7 mouse cellular contexts compared by ENCODE assay signal in genomic region chr4:32983176-32984155, GRCm38 (mm10). TPM values are rescaled to one million over a fixed set of nuclear protein-coding genes. Genes with fewer than 3 reads are reported as not detected.
A peak's percentile ranks its signal among the peaks of the same experiment; 100 is the strongest.
DNase-seq lines count a peak whose midpoint lies in the region; ATAC-seq and TF ChIP-seq lines count a peak whose summit lies in the region.

No protein-coding gene starts in this region.

- H3K79me2 ChIP-seq in heart, adult 2 months (replicated peaks; ENCODE audit: control insufficient read depth, insufficient read depth, low read length): no peaks in the 10 kb centered on the region

- peak overlapping the region; percentile 85 for H3K4me3 ChIP-seq in embryonic facial prominence, embryonic 11.5 days (ENCODE audit: low read depth, low read length)
- peak overlapping the region; percentile 88 for H3K4me3 ChIP-seq in heart, adult 2 months
- H3K4me3 ChIP-seq in kidney, adult 2 months (ENCODE audit: insufficient read depth, low read depth, low read length): peak overlapping the region; percentile 100
- H3K4me3 ChIP-seq in limb, embryonic 13.5 days: peak overlapping the region; percentile 63
- H3K4me3 ChIP-seq in midbrain, embryonic 15.5 days: peak overlapping the region; percentile 68

- 1% methylated on average over 62 of the region's 94 CpGs for WGBS in embryonic facial prominence, embryonic 11.5 days
- WGBS in heart, adult 2 months: under 1% methylated on average over 84 of the region's 94 CpGs
- under 1% methylated on average over 81 of the region's 94 CpGs for WGBS in kidney, adult 2 months
- under 1% methylated on average over 64 of the region's 94 CpGs for WGBS in limb, embryonic 13.5 days
- under 1% methylated on average over 66 of the region's 94 CpGs for WGBS in midbrain, embryonic 15.5 days

- H3K27ac ChIP-seq in embryonic facial prominence, embryonic 11.5 days (replicated peaks; ENCODE audit: low read depth, low read length): peak overlapping the region; percentile 65
- peak overlapping the region; percentile 82 for H3K27ac ChIP-seq in heart, adult 2 months
- H3K27ac ChIP-seq in kidney, adult 2 months (ENCODE audit: insufficient read depth, low read depth, low read length): peak overlapping the region; percentile 98
- peak overlapping the region; percentile 73 for H3K27ac ChIP-seq in limb, embryonic 13.5 days
- peak overlapping the region; percentile 86 for H3K27ac ChIP-seq in midbrain, embryonic 15.5 days

- TF ChIP-seq EP300 in heart, adult 2 months (IDR thresholded peaks at IDR 0.05; ENCODE audit: insufficient read depth, low read depth, low read length): no peak

- peak; percentile 63 for ATAC-seq in embryonic facial prominence, embryonic 11.5 days (replicated peaks; ENCODE audit: insufficient number of reproducible peaks, low FRiP score, low TSS enrichment, low read depth)
- ATAC-seq in limb, embryonic 13.5 days (ENCODE audit: low FRiP score, low read depth): peak; percentile 67
- peak; percentile 74 for ATAC-seq in midbrain, embryonic 15.5 days (replicated peaks)

- H3K27me3 ChIP-seq in embryonic facial prominence, embryonic 11.5 days (ENCODE audit: control insufficient read depth, insufficient read depth, low read length): 0 out of 2 replicates have a peak, but pooled peaks cover 2% of the 10 kb centered on the region
- H3K27me3 ChIP-seq in heart, adult 2 months (ENCODE audit: control insufficient read depth, insufficient read depth, low read length): peaks cover 7% of the 10 kb centered on the region
- H3K27me3 ChIP-seq in kidney, adult 2 months (replicated peaks; ENCODE audit: control insufficient read depth, insufficient read depth, low read length): no peaks in the 10 kb centered on the region
- peaks cover 13% of the 10 kb centered on the region for H3K27me3 ChIP-seq in limb, embryonic 13.5 days
- H3K27me3 ChIP-seq in midbrain, embryonic 15.5 days (replicated peaks): no peaks in the 10 kb centered on the region

- peak; percentile 76 to 81 for DNase-seq in adrenal gland, postnatal 36 days
- DNase-seq in embryonic facial prominence, embryonic 11.5 days (ENCODE audit: low spot score): peak; percentile 57
- peak; percentile 76 to 80 for DNase-seq in heart, adult 2 months
- peak; percentile 85 for DNase-seq in kidney, adult 2 months
- DNase-seq in spleen, postnatal 10 days (ENCODE audit: low spot score in 2 of 2): peak; percentile 37 to 57

- intact Hi-C loops in heart, adult 2 months (cut with DNase I): loop anchor here (5.0 kb wide), 1 partner anchor 34 kb away; no protein-coding TSS in a partner anchor

- no peaks in the 10 kb centered on the region for H3K36me3 ChIP-seq in embryonic facial prominence, embryonic 11.5 days (replicated peaks; ENCODE audit: control insufficient read depth, insufficient read depth, low read depth, low read length)
- no peaks in the 10 kb centered on the region for H3K36me3 ChIP-seq in heart, adult 2 months (ENCODE audit: control insufficient read depth, insufficient read depth, low read length)
- no peaks in the 10 kb centered on the region for H3K36me3 ChIP-seq in kidney, adult 2 months (ENCODE audit: control insufficient read depth, insufficient read depth, low read length)
- no peaks in the 10 kb centered on the region for H3K36me3 ChIP-seq in limb, embryonic 13.5 days
- H3K36me3 ChIP-seq in midbrain, embryonic 15.5 days (replicated peaks): no peaks in the 10 kb centered on the region

- TF ChIP-seq POLR2A in heart, adult 2 months (IDR thresholded peaks at IDR 0.05; ENCODE audit: insufficient read depth, low read depth, low read length): no peak
- TF ChIP-seq POLR2A in kidney, adult 2 months (IDR thresholded peaks at IDR 0.05; ENCODE audit: low read depth, low read length): no peak

- no peak for TF ChIP-seq CTCF in heart, adult 2 months (IDR thresholded peaks at IDR 0.05)
- no peak for TF ChIP-seq CTCF in kidney, adult 2 months (conservative IDR thresholded peaks at IDR 0.05; ENCODE audit: insufficient read depth, insufficient read length, low read depth, low read length)

- H3K9me3 ChIP-seq in embryonic facial prominence, embryonic 11.5 days (replicated peaks; ENCODE audit: control insufficient read depth, low read length): no peaks in the 10 kb centered on the region
- H3K9me3 ChIP-seq in limb, embryonic 13.5 days: no peaks in the 10 kb centered on the region
- H3K9me3 ChIP-seq in midbrain, embryonic 15.5 days: no peaks in the 10 kb centered on the region

- H3K4me1 ChIP-seq in embryonic facial prominence, embryonic 11.5 days (ENCODE audit: control insufficient read depth, insufficient read depth, low read length): no peaks in the 10 kb centered on the region; the same call in 1 of the 2 replicates
- no peaks in the 10 kb centered on the region for H3K4me1 ChIP-seq in heart, adult 2 months (ENCODE audit: control insufficient read depth, insufficient read depth, low read length)
- no peaks in the 10 kb centered on the region; the same call in 1 of the 2 replicates for H3K4me1 ChIP-seq in kidney, adult 2 months (ENCODE audit: control insufficient read depth, insufficient read depth, low read length)
- H3K4me1 ChIP-seq in limb, embryonic 13.5 days: peaks cover 23% of the 10 kb centered on the region
- peaks cover 24% of the 10 kb centered on the region for H3K4me1 ChIP-seq in midbrain, embryonic 15.5 days

- H3K9ac ChIP-seq in embryonic facial prominence, embryonic 11.5 days (replicated peaks; ENCODE audit: low read length): peak overlapping the region; percentile 86
- peak overlapping the region; percentile 92 for H3K9ac ChIP-seq in heart, adult 2 months (ENCODE audit: low read depth, low read length)
- peak overlapping the region; percentile 78 for H3K9ac ChIP-seq in limb, embryonic 13.5 days
- H3K9ac ChIP-seq in midbrain, embryonic 15.5 days: peak overlapping the region; percentile 78

- H3K4me2 ChIP-seq in embryonic facial prominence, embryonic 11.5 days (ENCODE audit: low read depth, low read length): peak overlapping the region; percentile 99
- peak overlapping the region; percentile 99 for H3K4me2 ChIP-seq in limb, embryonic 13.5 days (replicated peaks)
- H3K4me2 ChIP-seq in midbrain, embryonic 15.5 days: peak overlapping the region; percentile 71

RNA-seq across cellular contexts. Expression of gene Rragd, which starts 0.6 kb away (rescaled TPM):
- 1 to 10 TPM; 7.9 to 10.0 TPM for total RNA-seq in adrenal gland, postnatal 36 days (2021)
- polyA plus RNA-seq in embryonic facial prominence, embryonic 11.5 days (2014; fragmentation: Nextera tagmentation; extraction: Ambion mirVana): 24.4 and 27.8 TPM in 2 replicates
- total RNA-seq in heart, adult 2 months (2021): 100 to 1,000 TPM in 1 of 2 experiments, 10 to 100 TPM in 1; 81.2 to 101 TPM
- polyA plus RNA-seq in heart, adult 2 months (2012; rRNA removed): 30.5 and 57.6 TPM in 2 replicates
- 14.3 and 18.9 TPM in 2 replicates for polyA plus RNA-seq in kidney, adult 2 months (2012; rRNA removed)
- polyA plus RNA-seq in limb, embryonic 13.5 days (2015; fragmentation: Nextera tagmentation; extraction: Ambion mirVana): 16.9 and 18.4 TPM in 2 replicates
- polyA plus RNA-seq in midbrain, embryonic 15.5 days (2015; fragmentation: Nextera tagmentation; extraction: Ambion mirVana): 31.3 and 32.2 TPM in 2 replicates

RNA-seq across cellular contexts. Expression of gene Ankrd6, which starts 32.8 kb away (rescaled TPM):
- 1 to 10 TPM; 1.6 to 3.1 TPM for total RNA-seq in adrenal gland, postnatal 36 days (2021)
- 11.3 and 13.1 TPM in 2 replicates for polyA plus RNA-seq in embryonic facial prominence, embryonic 11.5 days (2014; fragmentation: Nextera tagmentation; extraction: Ambion mirVana)
- 1 to 10 TPM; 4.1 to 4.9 TPM for total RNA-seq in heart, adult 2 months (2021)
- polyA plus RNA-seq in heart, adult 2 months (2012; rRNA removed): 1.1 TPM in 2 replicates
- polyA plus RNA-seq in kidney, adult 2 months (2012; rRNA removed): 0.71 and 1.1 TPM in 2 replicates
- 11.3 and 12.7 TPM in 2 replicates for polyA plus RNA-seq in limb, embryonic 13.5 days (2015; fragmentation: Nextera tagmentation; extraction: Ambion mirVana)
- 32.2 and 32.4 TPM in 2 replicates for polyA plus RNA-seq in midbrain, embryonic 15.5 days (2015; fragmentation: Nextera tagmentation; extraction: Ambion mirVana)

RNA-seq across cellular contexts. Expression of gene Ube2j1, which starts 47.8 kb away (rescaled TPM):
- 10 to 100 TPM; 74.0 to 86.9 TPM for total RNA-seq in adrenal gland, postnatal 36 days (2021)
- polyA plus RNA-seq in embryonic facial prominence, embryonic 11.5 days (2014; fragmentation: Nextera tagmentation; extraction: Ambion mirVana): 41.5 and 47.1 TPM in 2 replicates
- total RNA-seq in heart, adult 2 months (2021): 10 to 100 TPM; 40.8 to 41.9 TPM
- 14.1 and 20.1 TPM in 2 replicates for polyA plus RNA-seq in heart, adult 2 months (2012; rRNA removed)
- polyA plus RNA-seq in kidney, adult 2 months (2012; rRNA removed): 15.8 and 19.1 TPM in 2 replicates
- 38.7 and 39.9 TPM in 2 replicates for polyA plus RNA-seq in limb, embryonic 13.5 days (2015; fragmentation: Nextera tagmentation; extraction: Ambion mirVana)
- polyA plus RNA-seq in midbrain, embryonic 15.5 days (2015; fragmentation: Nextera tagmentation; extraction: Ambion mirVana): 58.1 and 60.6 TPM in 2 replicates

Comparison
In these comparisons a context has a peak if more than half of its experiments do, and no peak if none do; other contexts are left out.
1. Peak in every context shown above with its lines: DNase-seq, ATAC-seq, H3K4me3 ChIP-seq and H3K27ac ChIP-seq.